Mouse (Mus musculus): ENCODE measurements around the gene Xrn1. TPM values are rescaled to one million over a fixed set of nuclear protein-coding genes. Genes with fewer than 3 reads are reported as not detected.
"Not testable (repeated sequence)": the region's sequence is repeated elsewhere in the genome, so short reads cannot be mapped to it uniquely, and the experiment has no call there.

Gene Xrn1
- 9.9 and 11.3 TPM in 2 replicates for polyA plus RNA-seq (2015; fragmentation: Nextera tagmentation; extraction: Ambion mirVana)

GRCm38 (mm10) chr9:95954585-95955461 is at the start of gene Xrn1:
Xrn1 (plus strand) TSS chr9:95954760.
- Histone ChIP-seq H3K9me3 (replicated peaks; ENCODE audit: low read length) (no peaks in the 10 kb centered on the region), H3K27me3 (ENCODE audit: insufficient read depth, low read length) (no peaks in the 10 kb centered on the region), H3K27ac (peak within 1 kb of the TSS; percentile 96), H3K9ac (ENCODE audit: low read depth, low read length) (peak within 1 kb of the TSS; percentile 99), H3K36me3 (ENCODE audit: insufficient read depth, low read length) (no peaks in the 10 kb centered on the region), H3K4me2 (ENCODE audit: low read length) (peak within 1 kb of the TSS; percentile 71), H3K4me1 (replicated peaks; ENCODE audit: insufficient read depth, low read length) (no peaks in the 10 kb centered on the region), H3K4me3 (replicated peaks; ENCODE audit: low read depth, low read length) (peak within 1 kb of the TSS; percentile 100)
- under 1% methylated on average over 57 of the region's 57 CpGs for WGBS
- peak; percentile 97 for DNase-seq (ENCODE audit: low spot score)
- TF ChIP-seq CTCF (IDR thresholded peaks at IDR 0.05; ENCODE audit: low read depth): no peak
- peak; percentile 99 for ATAC-seq (replicated peaks; ENCODE audit: low FRiP score, low read depth)

DNA sequence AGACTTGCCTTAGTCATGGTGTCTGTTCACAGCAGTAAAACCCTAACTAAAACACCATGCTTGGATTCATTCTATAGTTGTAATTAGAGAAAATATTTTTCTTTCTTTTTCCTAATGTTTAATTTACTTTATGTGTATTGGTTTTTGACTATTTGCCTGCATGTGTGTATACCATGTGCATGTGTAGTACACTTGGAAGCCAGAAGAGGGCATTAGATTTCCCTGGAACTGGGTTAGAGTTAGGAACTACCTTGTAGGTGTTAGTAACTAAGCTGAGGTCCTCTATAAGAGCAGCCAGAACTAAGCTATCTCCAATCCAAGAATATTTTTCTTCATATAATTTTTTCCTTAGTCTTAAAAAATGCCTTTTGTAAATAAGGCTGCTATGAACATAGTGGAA is 21.7 kb upstream of the Xrn1 start:
- Histone ChIP-seq H3K9ac (ENCODE audit: low read depth, low read length) (no peak overlapping the region), H3K36me3 (ENCODE audit: insufficient read depth, low read length) (0 out of 2 replicates have a peak, but pooled peaks cover 10% of the 10 kb centered on the region), H3K4me3 (replicated peaks; ENCODE audit: low read depth, low read length) (no peak overlapping the region), H3K4me2 (ENCODE audit: low read length) (no peak overlapping the region), H3K27ac (no peak overlapping the region), H3K4me1 (replicated peaks; ENCODE audit: insufficient read depth, low read length) (no peaks in the 10 kb centered on the region), H3K27me3 (ENCODE audit: insufficient read depth, low read length) (no peaks in the 10 kb centered on the region), H3K9me3 (replicated peaks; ENCODE audit: low read length) (no peaks in the 10 kb centered on the region)
- no peak for ATAC-seq (replicated peaks; ENCODE audit: low FRiP score, low read depth)
- no peak for DNase-seq (ENCODE audit: low spot score)
- TF ChIP-seq CTCF (IDR thresholded peaks at IDR 0.05; ENCODE audit: low read depth): no peak

DNA sequence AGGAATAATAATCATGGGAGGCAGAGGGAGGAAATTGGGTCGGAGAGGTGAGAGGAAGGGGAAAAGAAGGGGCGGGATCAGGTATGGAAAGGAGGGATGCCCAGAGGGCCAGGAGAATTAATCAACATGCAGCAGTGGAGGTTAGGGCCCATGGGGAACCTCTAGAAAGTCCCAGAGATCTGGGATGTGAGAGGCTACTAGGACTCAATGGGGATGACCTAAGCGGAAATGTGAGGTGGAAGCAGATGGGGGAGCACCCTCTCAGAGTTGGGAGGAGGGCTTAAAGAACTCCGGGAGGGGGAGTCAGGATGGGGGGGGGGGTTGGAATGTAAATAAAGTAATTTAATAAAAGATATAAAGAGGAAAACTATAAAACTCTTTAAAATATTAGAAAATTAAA is 902 bp upstream of the Xrn1 start:
- H3K4me2 ChIP-seq (ENCODE audit: low read length): peak overlapping the region; percentile 71
- WGBS: 75% methylated on average over 4 of the region's 4 CpGs
- H3K9ac ChIP-seq (ENCODE audit: low read depth, low read length): no peak overlapping the region
- TF ChIP-seq CTCF (IDR thresholded peaks at IDR 0.05; ENCODE audit: low read depth): no peak
- H3K4me1 ChIP-seq (replicated peaks; ENCODE audit: insufficient read depth, low read length): no peaks in the 10 kb centered on the region
- H3K4me3 ChIP-seq (replicated peaks; ENCODE audit: low read depth, low read length): no peak overlapping the region
- no peaks in the 10 kb centered on the region for H3K36me3 ChIP-seq (ENCODE audit: insufficient read depth, low read length)
- DNase-seq (ENCODE audit: low spot score): no peak
- no peaks in the 10 kb centered on the region for H3K9me3 ChIP-seq (replicated peaks; ENCODE audit: low read length)
- no peak for ATAC-seq (replicated peaks; ENCODE audit: low FRiP score, low read depth)
- no peak overlapping the region for H3K27ac ChIP-seq
- H3K27me3 ChIP-seq (ENCODE audit: insufficient read depth, low read length): no peaks in the 10 kb centered on the region

DNA sequence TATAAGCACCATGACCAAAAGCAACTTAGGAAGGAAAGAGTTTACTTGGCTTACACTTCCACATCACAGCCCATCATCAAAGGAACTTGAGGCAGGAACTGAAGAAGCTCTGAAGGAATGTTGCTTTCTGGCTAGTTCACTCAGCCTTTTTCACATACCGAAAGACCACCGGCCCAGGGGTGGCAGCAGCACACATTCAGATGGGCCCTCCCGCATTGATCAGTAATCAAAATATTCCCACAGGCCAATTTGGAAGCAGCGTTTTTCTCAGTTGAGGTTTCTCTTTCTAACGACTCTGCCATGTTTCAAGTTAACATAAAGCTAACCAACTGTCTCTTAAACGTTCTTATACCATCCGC is 355 bp upstream of the Xrn1 start:
- 1% methylated on average over 7 of the region's 7 CpGs for WGBS
- Histone ChIP-seq H3K4me3 (replicated peaks; ENCODE audit: low read depth, low read length) (peak overlapping the region; percentile 100), H3K4me2 (ENCODE audit: low read length) (peak overlapping the region; percentile 71), H3K9me3 (replicated peaks; ENCODE audit: low read length) (no peaks in the 10 kb centered on the region), H3K27ac (peak overlapping the region; percentile 96), H3K9ac (ENCODE audit: low read depth, low read length) (peak overlapping the region; percentile 99), H3K4me1 (replicated peaks; ENCODE audit: insufficient read depth, low read length) (no peaks in the 10 kb centered on the region), H3K36me3 (ENCODE audit: insufficient read depth, low read length) (no peaks in the 10 kb centered on the region), H3K27me3 (ENCODE audit: insufficient read depth, low read length) (no peaks in the 10 kb centered on the region)
- ATAC-seq (replicated peaks; ENCODE audit: low FRiP score, low read depth) (peak; percentile 34; the same call in 1 of the 2 replicates), DNase-seq (ENCODE audit: low spot score) (peak; percentile 65)
- no peak for TF ChIP-seq CTCF (IDR thresholded peaks at IDR 0.05; ENCODE audit: low read depth)

DNA sequence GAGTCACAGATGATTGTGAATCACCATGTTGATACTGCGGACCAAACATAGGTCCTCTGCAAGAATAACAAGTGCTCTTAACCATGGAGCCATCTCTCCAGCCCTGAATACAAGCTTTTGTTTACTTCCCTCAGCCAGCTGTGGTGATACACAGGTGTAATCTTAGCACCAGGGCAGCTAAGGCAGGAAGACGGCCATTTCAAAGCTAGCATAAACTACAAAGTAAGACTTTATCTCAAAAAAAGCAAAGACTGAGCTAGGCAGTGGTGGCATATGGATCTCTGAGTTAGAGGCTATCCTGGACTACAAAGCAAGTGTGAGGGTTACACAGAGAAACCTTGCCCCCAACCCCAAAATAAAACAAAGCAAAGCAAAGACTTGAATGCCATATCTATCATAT is 3.1 kb downstream of the Xrn1 start:
- Histone ChIP-seq H3K9ac (ENCODE audit: low read depth, low read length) (no peak overlapping the region), H3K36me3 (ENCODE audit: insufficient read depth, low read length) (no peaks in the 10 kb centered on the region), H3K9me3 (replicated peaks; ENCODE audit: low read length) (no peaks in the 10 kb centered on the region), H3K27ac (no peak overlapping the region), H3K27me3 (ENCODE audit: insufficient read depth, low read length) (no peaks in the 10 kb centered on the region), H3K4me1 (replicated peaks; ENCODE audit: insufficient read depth, low read length) (no peaks in the 10 kb centered on the region), H3K4me3 (replicated peaks; ENCODE audit: low read depth, low read length) (no peak overlapping the region), H3K4me2 (ENCODE audit: low read length) (no peak overlapping the region)
- no peak for DNase-seq (ENCODE audit: low spot score)
- TF ChIP-seq CTCF (IDR thresholded peaks at IDR 0.05; ENCODE audit: low read depth): no peak
- ATAC-seq (replicated peaks; ENCODE audit: low FRiP score, low read depth): no peak
- WGBS: 89% methylated on average over 2 of the region's 2 CpGs

DNA sequence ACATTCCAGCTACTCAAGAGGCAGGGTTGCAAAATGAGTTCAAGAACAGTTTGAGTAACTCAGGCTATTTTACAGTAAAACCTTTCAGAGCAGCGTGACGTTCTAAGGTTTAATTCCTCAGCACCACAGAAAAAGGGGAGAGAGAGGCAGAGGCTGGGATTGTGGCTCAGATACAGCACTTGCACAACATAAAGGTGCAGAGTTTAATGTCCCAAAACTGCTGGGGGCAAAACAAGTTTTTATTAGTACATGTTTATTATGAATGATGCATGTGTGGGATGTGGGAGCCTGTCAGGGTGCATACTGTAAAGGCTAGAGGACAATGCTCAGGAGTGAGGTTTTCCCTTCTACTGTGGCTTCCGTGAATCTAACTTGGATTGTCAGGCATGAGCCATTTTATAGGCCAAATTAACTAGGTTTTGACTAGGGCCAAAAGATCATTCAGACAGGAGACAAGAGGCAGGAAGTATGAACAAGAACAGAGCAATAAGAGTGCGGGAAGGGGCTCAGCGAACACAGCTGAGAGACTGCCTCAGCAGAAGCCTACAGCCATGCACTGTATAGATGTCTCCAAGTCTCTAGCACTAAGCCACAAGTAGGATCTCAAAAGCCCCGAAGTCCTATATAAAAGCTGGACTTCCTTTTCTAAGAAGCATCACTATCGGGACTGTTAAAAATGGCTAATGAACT is 3.6 kb downstream of the Xrn1 start:
- no peak for TF ChIP-seq CTCF (IDR thresholded peaks at IDR 0.05; ENCODE audit: low read depth)
- H3K4me2 ChIP-seq (ENCODE audit: low read length): no peak overlapping the region
- WGBS: 86% methylated on average over 7 of the region's 7 CpGs

GRCm38 (mm10) chr9:95958731-95959105 is 4.2 kb downstream of the Xrn1 start:
- ATAC-seq (replicated peaks; ENCODE audit: low FRiP score, low read depth); H3K9ac ChIP-seq (ENCODE audit: low read depth, low read length); H3K4me3 ChIP-seq (replicated peaks; ENCODE audit: low read depth, low read length); DNase-seq (ENCODE audit: low spot score); H3K36me3 ChIP-seq (ENCODE audit: insufficient read depth, low read length); H3K4me2 ChIP-seq (ENCODE audit: low read length); H3K4me1 ChIP-seq (replicated peaks; ENCODE audit: insufficient read depth, low read length); H3K27ac ChIP-seq; H3K27me3 ChIP-seq (ENCODE audit: insufficient read depth, low read length); H3K9me3 ChIP-seq (replicated peaks; ENCODE audit: low read length): not testable (repeated sequence)
- WGBS: 100% methylated on average over 2 of the region's 2 CpGs

More for the DNA sequence above, 3.6 kb downstream of the Xrn1 start:
- Histone ChIP-seq H3K9me3 (replicated peaks; ENCODE audit: low read length) (no peaks in the 10 kb centered on the region), H3K27me3 (ENCODE audit: insufficient read depth, low read length) (no peaks in the 10 kb centered on the region), H3K36me3 (ENCODE audit: insufficient read depth, low read length) (no peaks in the 10 kb centered on the region), H3K27ac (no peak overlapping the region), H3K4me1 (replicated peaks; ENCODE audit: insufficient read depth, low read length) (no peaks in the 10 kb centered on the region), H3K9ac (ENCODE audit: low read depth, low read length) (no peak overlapping the region), H3K4me3 (replicated peaks; ENCODE audit: low read depth, low read length) (no peak overlapping the region)
- DNase-seq (ENCODE audit: low spot score): no peak
- no peak for ATAC-seq (replicated peaks; ENCODE audit: low FRiP score, low read depth)

Measured in kidney, postnatal 0 days (tissue).